Mouse (Mus musculus) thymus, postnatal 10 days (tissue): ENCODE data around the gene Ppfibp2.
A peak's percentile ranks its signal among the peaks of the same experiment; 100 is the strongest.

Experiments used
- DNase-seq, 2 experiments: peaks; one replicate each; pipeline ENCODE4 v3.0.0; 2021; ENCODE audit warnings: low spot score in 2 of 2

Ppfibp2 gene

DNA sequence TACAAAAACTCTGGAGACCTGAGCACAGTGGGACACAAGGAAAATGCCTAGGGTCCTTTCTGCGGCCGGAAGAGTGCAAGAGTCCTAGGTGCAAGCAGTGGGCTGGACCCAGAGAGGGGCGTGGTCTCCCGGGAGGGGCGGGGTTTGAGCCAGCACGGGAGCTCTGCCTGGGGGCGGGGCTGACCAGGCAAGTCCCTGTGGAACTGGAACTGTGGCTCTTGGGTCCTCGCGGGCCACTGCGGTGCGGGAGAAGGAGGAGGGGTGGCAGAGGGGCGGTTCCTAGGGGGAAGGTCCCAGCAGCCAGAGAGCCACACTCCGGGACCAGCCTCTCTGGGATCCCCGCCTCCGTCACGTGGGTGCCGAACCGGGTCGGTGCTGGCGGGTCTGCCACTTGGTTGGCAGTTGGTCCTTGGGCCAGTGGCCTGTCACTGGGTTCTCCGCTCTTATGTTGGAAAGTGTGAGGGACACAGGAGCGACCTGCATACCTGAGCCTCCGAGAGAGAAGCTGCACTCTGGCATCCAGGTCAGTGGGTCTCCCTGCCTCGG lies at the start of gene Ppfibp2:
Gene Ppfibp2 (plus strand): TSS at position 351 of the 546 bp plus-strand sequence.
- DNase-seq: peak; percentile 66 to 74

DNA sequence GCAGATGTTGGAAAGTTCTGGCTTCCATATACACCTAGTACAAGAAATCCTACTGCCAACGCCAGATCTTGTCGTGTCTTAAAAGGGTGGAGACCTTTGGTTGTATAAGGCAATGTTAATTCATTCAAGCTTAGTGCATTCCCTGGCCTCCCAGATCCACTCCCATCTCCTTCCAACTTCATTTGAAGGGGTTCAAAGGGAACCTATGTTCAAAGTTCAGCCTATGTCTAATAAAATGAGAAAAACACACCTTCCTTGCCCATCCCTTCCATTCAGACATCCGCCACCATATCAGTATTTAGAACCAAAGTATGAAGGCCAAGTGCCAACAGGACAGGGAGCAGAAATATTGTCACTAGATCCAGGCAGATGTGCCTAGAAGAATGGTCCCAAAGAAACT lies 47.1 kb upstream of the Ppfibp2 start:
- DNase-seq: no peak

DNA sequence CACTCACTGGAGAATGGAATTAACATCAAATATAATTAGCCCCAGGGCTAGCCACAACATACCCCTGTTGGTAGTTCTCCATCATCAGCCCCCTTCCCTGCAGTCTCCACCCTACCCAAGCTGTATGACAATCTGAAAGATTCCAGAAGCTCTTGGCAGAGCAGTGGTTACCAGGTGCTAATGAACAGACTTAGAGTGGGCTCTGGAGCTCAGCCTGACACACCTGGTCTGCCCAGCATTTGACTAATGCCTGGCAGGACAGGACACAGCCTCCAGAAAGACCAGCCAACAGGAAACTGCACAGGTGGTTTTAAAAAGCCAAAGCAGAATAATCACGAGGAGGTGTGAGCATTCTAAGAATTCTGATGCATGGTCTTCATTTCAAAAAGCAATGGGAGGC lies 41.5 kb upstream of the Ppfibp2 start:
- no peak for DNase-seq

DNA sequence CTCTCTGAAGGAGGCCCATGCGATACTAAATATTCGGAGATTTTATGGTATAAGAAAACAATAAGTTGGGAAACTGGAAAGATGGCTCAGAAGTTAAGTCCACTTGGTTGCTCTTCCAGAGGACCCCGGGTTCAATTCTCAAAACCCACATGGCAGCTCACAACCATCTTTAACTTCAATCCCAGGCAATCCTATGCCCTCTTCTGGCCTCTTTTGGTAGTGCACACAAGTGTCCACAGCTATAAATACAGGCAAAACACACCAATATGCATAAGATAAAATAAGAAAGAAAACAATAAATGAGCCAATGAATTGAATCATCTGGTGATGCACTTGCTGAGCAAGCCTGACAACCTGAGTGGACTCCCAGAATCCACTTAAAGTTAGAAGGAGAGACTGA lies 39.1 kb upstream of the Ppfibp2 start:
- peak in 1 of 2 experiments; percentile 18 for DNase-seq

DNA sequence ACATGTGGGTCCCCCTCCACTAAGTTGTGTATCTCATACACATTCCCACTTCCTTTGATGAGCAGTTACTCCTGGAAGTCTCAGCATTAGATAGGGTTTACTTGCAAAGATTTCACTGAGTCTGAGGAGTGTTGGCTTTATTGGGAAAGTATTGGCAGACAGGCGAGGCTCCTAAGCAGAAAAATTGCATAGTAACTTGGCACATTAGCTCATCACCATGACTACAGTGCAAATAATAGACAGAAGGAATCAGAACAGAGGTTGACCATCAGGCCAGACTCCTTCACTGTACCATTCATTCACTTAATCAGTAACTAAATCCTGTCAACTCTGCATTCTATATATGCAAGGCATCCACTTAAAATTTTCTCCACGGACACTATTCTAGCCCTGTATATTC lies 34.3 kb upstream of the Ppfibp2 start:
- no peak for DNase-seq

DNA sequence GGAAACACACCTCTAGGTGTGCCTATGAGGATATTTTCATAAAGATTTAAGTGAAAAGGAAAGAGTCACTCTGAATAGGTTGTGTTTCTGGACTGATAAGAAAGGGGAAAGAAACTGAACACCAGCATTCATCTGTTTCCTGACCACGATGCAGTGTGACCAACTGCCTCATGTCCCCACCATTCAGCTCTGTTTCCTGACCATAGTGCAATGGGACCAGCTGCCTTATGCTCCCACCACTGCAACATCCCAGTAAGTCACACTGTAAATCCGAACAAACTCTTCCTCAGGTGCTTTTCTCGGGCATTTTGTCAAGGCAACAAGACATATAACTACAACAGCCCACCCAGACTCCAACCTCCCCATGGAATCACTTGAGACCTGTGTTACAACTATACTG lies 33.4 kb upstream of the Ppfibp2 start:
- DNase-seq: no peak

DNA sequence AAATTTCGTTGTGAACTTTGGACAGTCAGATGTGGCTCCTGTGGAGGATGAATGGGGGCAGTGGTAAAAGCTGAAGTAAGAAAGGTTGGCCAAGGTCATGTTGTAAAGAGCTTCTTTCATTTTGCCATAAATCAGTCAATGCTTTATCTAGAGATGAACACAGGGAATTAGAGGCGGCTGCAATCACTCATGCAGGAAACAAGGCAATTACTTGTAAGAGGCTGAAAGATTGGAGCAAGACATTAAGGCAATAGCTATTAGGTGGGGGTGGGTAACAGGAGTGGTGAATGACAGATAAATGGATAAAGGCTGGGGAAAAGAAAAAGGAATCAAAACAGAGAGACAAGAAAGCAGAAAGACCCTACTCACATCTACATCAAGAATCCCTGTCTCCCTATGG lies 31.3 kb upstream of the Ppfibp2 start:
- DNase-seq: no peak

DNA sequence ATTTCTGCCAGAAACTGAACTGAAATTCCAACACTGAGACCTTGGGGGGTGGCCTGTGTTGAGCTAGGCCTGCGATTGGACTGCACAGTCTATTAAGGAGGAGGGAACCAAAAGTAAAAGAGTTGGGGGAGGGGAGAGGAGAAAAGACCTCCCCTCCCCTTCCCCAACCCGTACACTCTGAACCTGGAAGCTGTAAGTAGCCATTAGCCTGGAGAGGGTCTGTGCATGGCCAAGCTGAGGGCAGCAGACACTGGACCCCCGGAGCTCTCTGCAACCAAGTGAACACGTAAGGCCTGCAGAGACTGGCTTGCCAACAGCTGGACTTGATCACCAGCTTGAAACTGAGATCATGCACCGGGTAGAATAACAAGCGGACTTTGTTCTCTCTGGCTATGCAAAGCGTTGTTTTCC lies 27.7 kb upstream of the Ppfibp2 start, which contains the start of gene Olfml1:
Gene Olfml1 (plus strand): TSS at position 186 of the 411 bp plus-strand sequence.
- DNase-seq: no peak

DNA sequence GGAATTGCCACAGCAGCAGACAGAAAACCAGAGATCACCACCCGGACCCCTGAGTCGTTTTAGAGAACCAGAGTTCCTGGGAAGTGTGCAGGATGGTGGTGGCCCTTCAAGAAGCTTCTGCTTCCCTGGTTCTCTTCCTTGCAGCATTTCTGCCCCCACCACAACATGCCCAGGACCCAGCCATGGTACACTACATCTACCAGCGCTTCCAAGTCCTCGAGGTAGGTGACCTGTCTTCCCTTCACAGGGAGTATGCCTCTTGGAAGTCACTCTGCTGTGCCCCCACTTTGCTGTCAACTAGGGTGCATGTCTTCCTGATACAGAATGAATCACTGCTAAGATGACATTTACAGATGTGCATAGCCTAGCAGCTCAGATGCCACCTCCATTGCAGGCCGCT lies 27.3 kb upstream of the Ppfibp2 start:
- DNase-seq: no peak

DNA sequence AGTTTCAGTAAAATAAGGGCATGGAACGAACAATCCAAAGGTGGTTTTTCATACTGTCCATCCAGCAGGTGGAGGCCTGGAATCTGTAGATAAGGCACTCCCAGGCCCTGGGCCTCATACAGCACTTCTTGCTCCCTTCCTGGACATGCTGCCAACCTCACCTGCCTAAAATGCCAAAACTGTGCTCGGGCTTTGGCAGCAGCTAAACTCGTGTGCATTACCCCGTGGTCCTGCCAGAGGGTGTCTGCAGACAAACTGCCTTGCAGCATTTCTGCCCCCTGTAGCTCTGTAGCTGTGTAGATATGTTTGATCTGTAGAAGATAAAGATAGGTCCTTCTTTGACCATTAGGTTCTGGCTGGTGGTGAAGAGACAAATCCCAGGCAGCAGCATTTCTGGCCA lies 26.0 kb upstream of the Ppfibp2 start:
- DNase-seq: no peak

DNA sequence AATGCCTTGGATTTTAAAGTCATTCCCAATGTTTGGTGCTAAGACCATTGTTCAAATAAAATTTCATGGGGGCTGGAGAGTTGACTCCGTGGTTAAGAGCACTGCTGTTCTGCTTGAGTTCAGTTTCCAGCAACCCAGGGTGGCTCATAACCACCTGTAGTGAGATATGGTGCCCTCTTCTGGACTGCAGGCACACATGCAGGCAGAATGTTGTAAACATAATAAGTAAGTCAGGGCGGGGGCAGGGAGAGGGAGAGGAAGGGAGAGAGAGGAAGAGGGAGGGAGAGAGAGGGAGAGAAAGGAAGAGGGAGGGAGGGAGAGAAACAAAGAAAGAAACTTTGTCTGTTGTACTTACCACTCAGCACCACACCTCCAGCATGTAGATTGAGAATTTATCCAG lies 21.2 kb upstream of the Ppfibp2 start:
- peak in 1 of 2 experiments; percentile 6 for DNase-seq

DNA sequence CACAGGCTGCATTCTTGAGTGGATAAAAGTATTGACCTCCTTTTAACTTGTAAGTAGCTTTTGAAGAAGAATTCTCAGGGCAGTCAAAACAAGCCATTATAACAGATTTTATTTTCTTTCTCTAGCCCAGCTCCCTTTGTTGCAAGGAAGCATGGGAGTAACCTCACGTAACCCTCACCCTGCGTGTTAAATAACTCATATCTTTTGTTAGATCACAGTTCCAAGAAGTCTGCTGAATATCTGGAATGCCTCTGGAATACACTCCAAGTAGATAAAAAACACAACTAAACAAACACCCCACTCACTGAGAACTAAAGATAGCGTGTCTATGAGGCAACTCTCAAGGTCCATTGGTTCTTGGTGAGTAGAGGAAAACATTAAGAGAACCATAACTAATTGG lies 20.7 kb upstream of the Ppfibp2 start:
- DNase-seq: no peak

DNA sequence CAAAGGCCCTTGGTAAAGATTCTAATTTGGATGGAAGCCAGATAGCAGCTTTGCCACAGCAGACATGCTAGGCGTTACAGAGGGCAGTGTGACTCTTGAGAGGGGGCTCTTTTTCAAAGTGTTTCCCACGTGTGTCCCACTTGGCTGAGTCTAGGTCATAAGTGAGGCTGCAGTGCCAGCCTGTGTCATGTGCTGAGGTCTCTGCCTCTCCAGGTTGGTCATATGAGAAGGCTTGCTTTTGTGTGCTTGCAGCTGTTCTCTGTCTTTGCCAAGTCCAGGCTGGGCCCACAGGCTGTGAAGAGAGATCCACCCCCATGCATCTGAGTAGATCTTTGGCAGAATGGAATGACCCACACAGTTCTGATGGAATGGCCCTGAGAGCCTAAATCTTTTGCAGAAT lies 2.4 kb upstream of the Ppfibp2 start:
- DNase-seq: no peak

DNA sequence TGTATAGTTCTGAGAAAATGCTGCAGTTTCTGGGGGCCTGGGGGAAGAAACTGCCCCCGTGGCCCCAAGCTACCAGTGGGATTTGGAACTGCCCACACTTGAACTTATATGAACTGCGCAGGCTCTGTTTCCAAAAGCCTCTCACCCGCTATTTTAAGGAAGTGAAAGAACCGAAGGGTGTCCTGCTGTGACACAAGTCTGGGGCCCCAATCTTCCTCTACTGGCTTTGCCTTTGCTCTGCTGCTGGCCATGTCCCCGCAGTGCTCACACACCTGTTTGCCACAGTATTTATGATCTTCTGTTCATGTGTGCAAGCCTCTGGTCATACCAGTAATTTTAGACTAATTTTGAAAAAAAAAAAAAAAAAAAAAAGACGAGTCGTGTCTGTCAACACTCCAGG lies 1.1 kb upstream of the Ppfibp2 start:
- no peak for DNase-seq

DNA sequence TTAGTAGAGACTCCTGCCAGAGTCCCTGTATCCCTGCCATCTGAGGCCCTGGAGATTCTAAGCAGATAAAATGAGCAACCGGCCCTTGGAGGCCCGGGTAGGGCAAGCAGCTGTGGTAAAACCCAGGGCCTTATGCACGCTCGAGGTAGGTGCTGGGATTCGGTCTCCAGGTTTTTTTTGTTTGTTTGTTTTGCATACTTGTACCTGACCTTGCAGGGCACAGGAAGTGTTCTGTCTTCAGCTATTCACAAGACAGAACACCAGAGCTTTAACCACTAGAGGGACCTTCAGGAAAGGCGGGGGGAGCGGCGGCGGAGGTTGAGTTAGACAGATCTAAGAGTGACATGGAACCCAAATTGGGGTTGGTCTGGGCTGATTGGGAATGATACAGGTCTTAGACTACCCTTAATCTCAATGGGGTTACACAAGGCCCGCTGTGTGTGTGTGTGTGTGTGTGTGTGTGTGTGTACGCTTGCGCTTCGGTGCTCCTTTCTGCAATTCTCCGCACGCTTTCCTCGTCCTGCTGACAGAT lies 616 bp upstream of the Ppfibp2 start:
- DNase-seq: peak; percentile 19 to 51

DNA sequence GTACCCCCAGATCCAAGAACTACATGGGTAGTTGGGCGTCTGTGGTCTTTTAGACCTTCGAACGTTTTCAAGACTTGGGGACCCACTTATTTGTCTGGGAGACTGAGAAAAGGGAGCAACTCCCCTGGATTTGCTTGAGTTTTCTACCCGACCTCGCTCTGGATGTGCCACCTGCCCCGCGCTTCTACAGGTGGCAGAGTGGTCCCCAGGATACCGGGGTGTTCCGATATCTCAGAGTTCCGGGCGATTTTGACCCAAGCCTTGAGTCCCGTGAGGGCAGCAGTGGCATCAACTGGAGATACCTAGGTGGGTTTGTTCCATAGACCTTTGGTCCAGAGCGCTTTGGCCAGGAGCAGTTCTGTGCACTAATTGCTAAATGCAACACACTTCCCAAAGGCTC lies 419 bp downstream of the Ppfibp2 start:
- DNase-seq: no peak

DNA sequence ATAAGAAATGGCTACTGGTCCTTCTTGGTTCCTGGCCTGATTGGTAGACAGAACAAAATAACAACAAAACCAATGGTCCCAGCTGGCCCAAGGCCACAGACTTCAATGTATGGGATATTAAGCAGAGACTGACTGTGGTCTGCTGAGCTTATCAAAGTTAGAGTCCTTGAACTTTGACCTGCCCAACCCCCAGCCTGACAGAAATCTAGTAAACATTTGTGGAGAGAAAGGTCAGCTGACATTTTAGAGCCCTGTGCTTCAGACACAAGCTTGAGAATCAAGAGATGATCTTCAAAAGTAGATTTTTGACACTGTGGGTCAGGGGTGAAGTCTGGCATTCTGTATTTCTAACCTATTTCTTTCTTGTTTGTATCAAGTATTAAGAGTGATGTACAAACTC lies 1.7 kb downstream of the Ppfibp2 start:
- DNase-seq: no peak

DNA sequence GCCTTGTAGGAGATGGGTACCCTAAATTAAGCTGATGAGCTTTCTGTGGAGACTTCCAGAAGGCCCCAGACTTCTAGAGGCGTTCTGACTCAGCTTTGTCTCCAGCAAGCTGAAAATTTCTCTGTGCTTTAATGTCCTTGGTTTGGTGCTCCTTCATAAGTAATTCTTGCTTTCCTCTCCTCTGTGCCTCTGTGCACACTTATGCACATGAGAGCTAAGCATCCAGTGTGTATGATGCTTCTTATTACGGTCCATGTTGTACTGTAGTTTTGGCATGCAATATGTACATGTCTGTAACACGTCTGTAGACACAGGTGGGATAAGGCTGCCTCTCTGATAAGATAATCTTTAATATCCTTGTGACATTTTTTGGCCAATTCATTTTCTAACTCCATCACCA lies 2.9 kb downstream of the Ppfibp2 start:
- no peak for DNase-seq

DNA sequence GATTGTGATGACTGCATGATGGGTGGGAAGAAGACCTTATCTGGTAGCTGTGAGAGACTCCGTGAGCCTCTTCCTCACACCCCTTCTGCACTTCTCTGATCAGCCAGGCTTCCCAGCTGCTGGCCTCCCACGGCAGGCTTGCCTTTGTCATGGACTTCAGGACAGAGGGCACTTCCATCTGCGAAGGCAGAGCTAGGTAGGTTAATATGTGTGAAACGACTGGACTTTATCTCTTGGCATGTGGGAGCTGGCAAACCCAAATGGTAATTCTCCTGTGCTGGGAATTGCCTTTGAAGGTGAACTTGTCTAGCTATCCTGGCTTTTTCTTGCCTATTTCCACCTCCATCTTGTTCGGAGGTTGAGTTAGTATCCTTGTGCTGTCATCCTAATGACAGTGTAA lies 5.6 kb downstream of the Ppfibp2 start:
- no peak for DNase-seq

DNA sequence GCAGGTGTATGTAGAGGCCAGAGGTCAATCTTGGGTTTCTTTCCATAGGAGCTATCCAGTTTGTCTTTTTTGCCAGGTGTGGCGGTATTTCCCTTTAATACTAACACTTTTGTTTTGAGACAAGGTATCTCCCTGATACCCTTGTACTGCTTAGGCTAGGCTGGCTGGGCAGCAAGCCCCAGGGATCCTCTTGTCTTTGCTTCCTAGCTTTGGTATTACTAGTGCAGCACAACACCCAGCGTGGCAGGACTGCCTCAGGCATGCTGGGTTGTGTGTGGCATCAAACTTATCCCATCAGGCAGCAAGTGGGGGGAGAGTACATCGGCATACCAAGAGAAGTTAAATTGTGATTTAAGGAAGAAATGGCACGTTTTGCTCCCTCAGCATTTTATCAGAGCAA lies 7.5 kb downstream of the Ppfibp2 start:
- DNase-seq: no peak

DNA sequence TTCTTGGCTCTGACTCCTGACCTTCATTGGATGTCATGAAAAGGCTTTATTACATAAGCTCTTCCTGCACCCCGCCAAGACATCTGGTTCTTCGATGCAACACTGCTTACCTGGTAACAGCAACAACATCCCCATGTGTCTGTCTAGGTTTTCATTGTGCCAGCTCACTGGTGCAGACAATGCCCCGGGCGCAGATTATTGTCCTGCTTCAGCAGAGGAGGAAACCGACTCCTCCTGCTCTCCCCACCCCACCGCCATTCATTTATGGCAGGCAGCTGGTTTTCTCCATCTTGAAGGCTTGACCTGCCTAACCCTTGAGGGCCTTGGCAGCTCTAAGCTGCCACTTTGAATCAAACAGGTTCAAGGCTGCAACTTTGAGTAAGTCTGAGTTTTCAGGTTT lies 7.9 kb downstream of the Ppfibp2 start:
- no peak for DNase-seq

DNA sequence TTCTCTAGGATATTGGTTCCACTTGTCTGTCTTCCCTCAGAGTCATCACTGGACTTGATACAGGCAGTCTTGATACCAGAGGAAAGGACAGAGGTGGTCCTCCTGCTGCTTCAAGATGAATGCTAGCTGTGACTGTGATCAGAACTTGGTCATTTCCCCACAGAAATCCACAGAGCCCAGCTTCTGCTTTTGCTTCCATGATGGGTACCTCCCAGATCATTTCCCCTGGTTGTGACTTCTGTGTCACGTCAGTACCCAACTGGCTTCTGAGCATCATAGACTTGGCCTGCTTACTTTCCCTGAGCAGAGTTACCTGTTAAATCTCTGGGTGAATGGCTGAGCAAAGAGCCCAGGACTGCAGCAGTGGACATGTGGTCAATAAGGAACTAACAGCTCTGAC lies 12.8 kb downstream of the Ppfibp2 start:
- DNase-seq: no peak

DNA sequence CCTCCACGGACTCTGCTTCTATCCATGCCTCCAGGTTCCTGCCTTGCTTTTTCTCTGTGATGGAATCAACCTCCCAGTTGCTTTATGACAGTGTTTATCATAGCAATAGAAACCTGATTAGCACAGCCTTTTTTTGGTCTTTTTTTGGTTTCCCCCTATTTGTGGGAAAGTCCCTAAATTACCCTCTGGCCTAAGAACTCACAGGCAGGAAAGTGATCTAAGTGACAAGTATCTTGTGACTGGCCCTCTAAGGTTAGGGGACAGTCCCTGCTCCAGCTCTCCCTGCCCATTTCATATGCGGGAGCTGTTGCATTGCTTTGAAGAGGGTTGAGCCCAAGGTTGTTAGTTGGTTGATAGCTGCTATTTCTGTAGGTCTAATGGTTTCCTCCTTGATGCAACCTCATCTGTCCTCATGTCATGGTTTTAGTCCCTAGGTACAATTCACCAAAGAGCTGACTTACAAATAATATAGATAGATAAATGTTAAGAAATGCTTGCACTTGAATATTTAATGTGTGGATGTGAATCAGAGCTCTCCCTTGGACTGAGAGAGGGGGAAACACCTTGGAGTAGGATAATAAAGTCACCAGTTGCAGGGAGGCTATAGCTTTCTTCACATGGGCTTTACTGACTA lies 14.7 kb downstream of the Ppfibp2 start:
- DNase-seq: no peak

DNA sequence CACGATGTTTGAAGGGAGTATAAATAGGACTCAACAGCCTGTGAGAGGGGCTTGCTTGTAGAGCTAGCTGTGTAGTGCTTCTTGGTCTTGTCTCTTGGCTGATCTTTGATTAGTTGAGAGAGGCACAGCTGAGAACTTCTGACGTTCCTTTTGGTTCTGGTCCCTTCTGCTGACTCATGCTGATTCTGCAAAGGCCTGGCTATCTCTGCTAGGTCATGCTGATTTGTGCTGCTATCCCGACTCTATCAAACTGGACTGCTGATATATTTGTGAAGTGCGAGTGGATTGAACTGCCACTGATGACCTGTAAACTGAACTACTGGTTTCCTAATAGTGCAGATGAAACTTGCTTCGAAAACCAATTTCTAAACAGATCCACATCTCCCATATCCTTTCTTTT lies 15.9 kb downstream of the Ppfibp2 start:
- DNase-seq: no peak
